Mouse (Mus musculus) liver, embryonic 13.5 days (tissue): Measurements from ENCODE around the gene Gart. TPM values are rescaled to one million over a fixed set of nuclear protein-coding genes. Genes with fewer than 3 reads are reported as not detected.
A peak's percentile ranks its signal among the peaks of the same experiment; 100 is the strongest.

Source experiments
- ATAC-seq: fragments of 200-750 bp; cut with Nextera tagmentation; 2 replicates; pipeline ENCODE4 v1.8.0; 2017; ENCODE audit warnings: low read depth, mild to moderate bottlenecking, moderate number of reproducible peaks, moderate library complexity
- DNase-seq: peaks from one replicate; pipeline ENCODE4 v3.0.0; 2022
- H3K27ac ChIP-seq: fragments of 300-500 bp; sonication (generic); 2 replicates; pipeline ENCODE4 v1.5.1; 2015; ENCODE audit warnings: moderate library complexity, mild to moderate bottlenecking, inconsistent platforms
- H3K27me3 ChIP-seq: fragments of 300-500 bp; sonication (generic); 2 replicates; pipeline ENCODE4 v1.6.1; 2015; ENCODE audit warnings: mild to moderate bottlenecking, inconsistent platforms
- H3K36me3 ChIP-seq: fragments of 300-500 bp; sonication (generic); 2 replicates; pipeline ENCODE4 v1.6.1; 2015; ENCODE audit warnings: mild to moderate bottlenecking, inconsistent platforms
- H3K4me1 ChIP-seq: fragments of 300-500 bp; sonication (generic); replicated peaks from 2 replicates; pipeline ENCODE4 v1.6.1; 2015; ENCODE audit warnings: inconsistent platforms
- H3K4me2 ChIP-seq: fragments of 300-500 bp; sonication (generic); 2 replicates; pipeline ENCODE4 v1.6.1; 2015; ENCODE audit warnings: inconsistent platforms, mild to moderate bottlenecking, moderate library complexity
- H3K4me3 ChIP-seq: fragments of 300-500 bp; sonication (generic); replicated peaks from 2 replicates; pipeline ENCODE4 v1.5.1; 2015; ENCODE audit warnings: mild to moderate bottlenecking, inconsistent platforms
- H3K9ac ChIP-seq: fragments of 300-500 bp; sonication (generic); 2 replicates; pipeline ENCODE4 v1.6.1; 2015; ENCODE audit warnings: mild to moderate bottlenecking, inconsistent platforms
- H3K9me3 ChIP-seq: fragments of 300-500 bp; sonication (generic); replicated peaks from 2 replicates; pipeline ENCODE4 v1.6.1; 2016; ENCODE audit warnings: inconsistent platforms
- WGBS: fragments of 180-500 bp; shearing (Covaris S2); methylation state at CpG from one replicate; pipeline ENCODE4 v1.1.7; 2015; ENCODE audit not compliant: insufficient replicate concordance; 5-methylcytosine and 5-hydroxymethylcytosine counted together
- polyA plus RNA-seq: library from polyadenylated mRNA; unstranded; fragments of >200 nt; fragmentation: Nextera tagmentation; extraction: Ambion mirVana; gene quantifications from 2 replicates; pipeline ENCODE4 v1.2.1, GENCODE M21; 2015

Gart gene
- polyA plus RNA-seq, 1 experiment from 2014 or later: 116 TPM

DNA sequence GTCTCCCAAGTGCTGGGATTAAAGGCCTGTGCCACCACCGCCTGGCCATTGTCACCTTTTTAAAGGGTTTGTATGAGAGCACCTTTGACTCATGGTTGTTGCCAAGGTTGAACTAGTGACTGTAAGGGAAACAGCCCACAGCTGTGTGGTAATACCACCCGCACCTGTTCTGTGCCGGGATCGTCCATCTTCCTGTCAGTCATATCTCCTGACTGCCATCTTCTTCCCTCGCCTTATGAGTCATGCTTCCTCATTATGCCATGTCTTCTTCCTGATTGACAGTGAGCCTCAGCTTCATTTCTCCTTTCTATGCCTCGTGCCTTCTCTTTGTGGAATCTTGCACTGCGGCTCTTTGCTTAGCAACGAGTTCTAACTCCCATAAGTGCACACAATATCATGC is 39.8 kb downstream of the Gart start:
- no peak overlapping the region for H3K4me2 ChIP-seq
- ATAC-seq (no peak), DNase-seq (no peak)
- H3K27ac ChIP-seq: no peak overlapping the region
- H3K4me3 ChIP-seq: no peak overlapping the region
- no peaks in the 10 kb centered on the region for H3K9me3 ChIP-seq
- no peaks in the 10 kb centered on the region for H3K4me1 ChIP-seq
- H3K27me3 ChIP-seq: peaks cover 2% of the 10 kb centered on the region; the same call in 1 of the 2 replicates
- 51% methylated on average over 8 of the region's 8 CpGs for WGBS
- no peak overlapping the region for H3K9ac ChIP-seq
- H3K36me3 ChIP-seq: no peaks in the 10 kb centered on the region

DNA sequence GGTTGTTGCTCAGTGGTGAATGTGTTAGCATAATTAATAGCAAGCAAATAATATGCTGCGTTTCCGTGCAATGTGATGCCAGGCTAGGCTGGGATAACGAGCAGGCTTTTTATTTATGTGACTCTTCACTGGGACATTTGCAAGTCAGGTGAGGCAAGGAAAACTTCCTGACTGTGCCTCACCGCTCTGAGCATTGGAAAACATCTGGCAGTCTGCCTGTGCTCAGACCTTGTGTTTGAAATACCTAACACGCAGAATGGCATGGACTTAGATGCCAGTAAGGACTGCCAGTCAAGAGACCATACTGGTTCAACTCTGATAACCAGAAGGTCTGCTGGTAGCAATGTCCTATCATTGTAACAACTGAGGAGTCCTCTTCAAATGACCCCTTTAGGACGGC is 41.6 kb downstream of the Gart start:
- peaks cover 14% of the 10 kb centered on the region; the same call in 1 of the 2 replicates for H3K27me3 ChIP-seq
- ATAC-seq: no peak
- no peak overlapping the region for H3K9ac ChIP-seq
- H3K27ac ChIP-seq: no peak overlapping the region
- WGBS: 78% methylated on average over 6 of the region's 6 CpGs
- no peak overlapping the region for H3K4me3 ChIP-seq
- H3K4me1 ChIP-seq: no peaks in the 10 kb centered on the region; the same call in 1 of the 2 replicates
- no peak for DNase-seq
- H3K36me3 ChIP-seq: no peaks in the 10 kb centered on the region
- H3K9me3 ChIP-seq: no peaks in the 10 kb centered on the region
- H3K4me2 ChIP-seq: no peak overlapping the region

DNA sequence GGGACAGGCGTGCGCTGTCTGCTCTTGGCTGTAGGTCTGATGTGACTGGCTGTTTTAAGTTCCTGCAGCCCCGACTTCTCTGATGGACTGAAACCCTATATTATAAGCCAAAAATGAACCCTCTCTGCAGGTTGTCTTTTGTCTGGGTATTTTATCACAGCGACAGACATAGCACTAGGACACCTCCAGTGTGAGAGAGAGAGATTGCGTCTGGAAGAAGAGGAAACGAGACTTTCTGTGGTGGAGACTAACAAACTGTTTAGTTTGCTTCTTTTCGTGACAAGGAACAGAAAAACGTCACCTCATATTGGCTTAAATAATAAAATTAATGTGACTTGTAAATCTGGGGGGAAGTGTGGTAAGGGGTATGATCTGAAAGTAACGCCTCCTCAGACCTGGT is 45.1 kb downstream of the Gart start:
- no peak overlapping the region for H3K27ac ChIP-seq
- no peaks in the 10 kb centered on the region for H3K9me3 ChIP-seq
- DNase-seq (no peak), ATAC-seq (no peak)
- peaks cover 33% of the 10 kb centered on the region for H3K27me3 ChIP-seq
- H3K36me3 ChIP-seq: no peaks in the 10 kb centered on the region
- WGBS: 60% methylated on average over 9 of the region's 9 CpGs
- peaks cover 11% of the 10 kb centered on the region for H3K4me1 ChIP-seq
- no peak overlapping the region for H3K9ac ChIP-seq
- H3K4me3 ChIP-seq: no peak overlapping the region
- no peak overlapping the region for H3K4me2 ChIP-seq

DNA sequence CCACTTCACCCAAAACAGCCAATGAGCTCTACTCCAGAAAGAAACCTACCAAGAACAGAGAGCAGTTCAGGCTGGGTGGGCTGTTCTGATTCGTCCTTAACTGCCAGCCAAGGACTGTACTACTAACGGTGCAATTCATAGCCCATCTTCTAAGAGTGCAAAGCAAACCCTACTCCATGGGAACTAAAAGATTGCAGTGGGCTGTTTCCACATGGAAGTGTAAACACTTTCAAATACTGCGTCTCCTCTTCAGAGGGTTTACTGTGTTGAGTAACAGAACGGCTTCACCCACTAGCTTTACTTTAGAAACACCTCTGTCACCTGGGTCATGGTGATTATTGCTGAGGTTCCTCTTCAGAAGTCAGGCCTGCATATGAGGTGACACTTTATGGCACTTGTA is 45.7 kb downstream of the Gart start:
- no peak for DNase-seq
- no peak for ATAC-seq
- Histone ChIP-seq H3K4me1 (peaks cover 18% of the 10 kb centered on the region), H3K27ac (no peak overlapping the region), H3K9me3 (no peaks in the 10 kb centered on the region), H3K4me2 (no peak overlapping the region), H3K4me3 (no peak overlapping the region), H3K9ac (no peak overlapping the region), H3K36me3 (no peaks in the 10 kb centered on the region), H3K27me3 (peaks cover 36% of the 10 kb centered on the region)
- WGBS: 56% methylated on average over 4 of the region's 4 CpGs

DNA sequence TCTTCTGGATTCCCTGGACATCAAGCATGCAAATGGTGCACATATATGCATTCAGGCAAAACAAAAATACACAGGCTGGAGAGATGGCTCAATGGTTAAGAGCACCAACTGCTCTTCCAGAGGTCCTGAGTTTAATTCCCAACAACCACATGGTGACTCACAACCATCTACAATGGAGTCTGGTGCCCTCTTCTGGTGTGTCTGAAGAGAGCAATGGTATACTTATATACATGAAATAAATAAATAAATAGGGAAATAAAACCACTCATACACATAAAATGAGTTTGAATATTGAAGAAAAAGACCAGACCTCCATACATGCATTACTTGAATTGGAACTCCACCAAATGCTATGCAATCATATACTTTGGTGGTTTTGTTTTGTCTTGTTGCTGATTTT is 47.5 kb downstream of the Gart start:
- Histone ChIP-seq H3K9me3 (no peaks in the 10 kb centered on the region), H3K4me2 (no peak overlapping the region), H3K4me3 (no peak overlapping the region), H3K27ac (no peak overlapping the region), H3K9ac (no peak overlapping the region), H3K27me3 (peaks cover 45% of the 10 kb centered on the region), H3K36me3 (no peaks in the 10 kb centered on the region), H3K4me1 (peaks cover 19% of the 10 kb centered on the region)
- ATAC-seq (no peak), DNase-seq (no peak)

DNA sequence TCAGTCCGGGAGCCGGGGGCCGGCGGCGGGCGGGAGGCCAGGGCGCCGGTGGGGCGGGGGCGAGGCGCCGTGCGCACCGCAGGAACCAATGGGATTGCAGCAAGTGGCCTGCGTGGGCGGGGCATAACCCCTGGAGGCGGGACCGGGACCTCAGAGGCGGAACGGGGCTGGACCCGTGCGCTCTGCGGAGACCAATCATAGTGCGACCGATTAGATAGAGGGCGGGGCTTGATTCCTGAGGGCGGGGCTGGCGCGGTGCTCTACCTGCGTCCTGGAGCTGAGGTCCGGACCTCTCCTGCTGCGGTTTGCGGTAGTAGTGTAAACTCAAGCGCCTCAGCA is 49.1 kb downstream of the Gart start, which contains the start of gene Tmem50b:
Tmem50b (minus strand) TSS at position 129 of the 339 bp plus-strand sequence.
- H3K36me3 ChIP-seq: no peaks in the 10 kb centered on the region
- peaks cover 27% of the 10 kb centered on the region for H3K4me1 ChIP-seq
- H3K9me3 ChIP-seq: no peaks in the 10 kb centered on the region
- no peak within 1 kb of the TSS; the same call in none of the 2 replicates for H3K27ac ChIP-seq
- H3K27me3 ChIP-seq: peaks cover 45% of the 10 kb centered on the region
- ATAC-seq: peak; percentile 98
- DNase-seq: peak; percentile 99
- WGBS: under 1% methylated on average over 33 of the region's 34 CpGs
- peak within 1 kb of the TSS; percentile 77 for H3K4me3 ChIP-seq
- peak within 1 kb of the TSS; percentile 80 for H3K9ac ChIP-seq
- peak within 1 kb of the TSS; percentile 100 for H3K4me2 ChIP-seq

DNA sequence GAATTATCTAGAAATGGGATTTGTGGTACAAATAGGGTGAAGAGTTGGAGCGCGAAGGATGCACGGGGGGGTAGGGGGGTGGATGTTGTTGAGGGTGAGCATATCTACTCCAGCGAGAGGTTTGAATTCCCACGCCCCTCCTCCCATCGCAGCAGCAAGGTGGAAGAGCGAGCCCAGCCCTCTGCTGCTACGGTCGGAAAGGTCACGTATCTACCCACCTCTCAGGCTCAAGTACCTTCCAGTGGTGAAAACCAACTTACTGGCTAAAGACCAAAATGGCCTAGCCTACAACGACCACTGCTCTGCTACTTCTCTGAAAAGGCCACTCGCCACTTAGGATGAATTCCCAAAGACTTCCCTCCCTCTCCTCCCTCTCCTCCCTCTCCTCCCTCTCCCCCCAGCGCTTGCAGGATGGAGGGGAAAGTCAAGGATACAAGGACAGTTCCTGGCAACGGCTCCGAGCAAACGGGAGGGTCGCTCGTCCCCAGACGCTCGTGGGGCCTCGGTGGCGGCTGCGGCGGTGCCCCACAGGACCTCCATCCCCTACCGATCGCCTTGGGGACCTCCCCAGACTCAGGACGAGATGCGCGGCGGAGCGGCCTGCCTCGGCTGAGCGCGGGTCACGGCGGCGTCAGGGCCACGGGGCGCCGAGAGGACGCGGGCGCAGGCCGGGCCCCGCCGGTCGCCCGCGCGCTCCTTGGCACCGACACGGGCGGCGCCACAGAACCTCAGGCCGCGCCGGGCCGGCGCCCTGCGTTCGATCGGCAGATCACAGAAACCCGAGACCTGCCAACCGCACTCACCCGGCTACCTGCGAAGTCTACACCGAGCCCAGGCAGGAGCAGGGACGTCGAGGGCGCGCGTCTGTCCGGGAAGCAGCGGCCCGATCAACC is 49.7 kb downstream of the Gart start:
- Histone ChIP-seq H3K4me1 (peaks cover 31% of the 10 kb centered on the region), H3K27ac (no peak overlapping the region; the same call in 1 of the 2 replicates), H3K4me2 (peak overlapping the region; percentile 100), H3K4me3 (peak overlapping the region; percentile 77), H3K27me3 (peaks cover 43% of the 10 kb centered on the region), H3K9ac (peak overlapping the region; percentile 80), H3K36me3 (no peaks in the 10 kb centered on the region), H3K9me3 (no peaks in the 10 kb centered on the region)
- ATAC-seq: peak; percentile 64
- DNase-seq: peak; percentile 13
- WGBS: under 1% methylated on average over 72 of the region's 75 CpGs

DNA sequence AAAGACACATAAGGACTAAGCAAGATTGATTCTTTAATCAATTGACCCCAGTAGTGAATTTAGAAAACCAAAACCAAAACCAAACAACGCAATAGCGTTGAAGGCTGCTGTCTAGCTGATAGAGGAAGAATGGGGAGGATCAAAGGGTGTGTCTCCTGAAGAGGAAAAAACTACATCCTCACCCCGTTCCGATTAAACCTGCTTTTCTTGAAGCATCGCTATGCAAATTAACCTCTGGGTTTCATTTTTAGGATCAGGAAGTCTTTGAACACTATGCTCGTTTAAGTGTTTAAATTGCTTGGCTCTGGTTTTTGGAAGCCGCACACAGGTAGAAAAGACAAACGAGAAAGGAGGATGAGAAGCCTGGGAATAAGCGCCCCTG is 50.4 kb downstream of the Gart start:
- H3K27ac ChIP-seq: no peak overlapping the region
- H3K9me3 ChIP-seq: no peaks in the 10 kb centered on the region
- H3K9ac ChIP-seq: peak overlapping the region; percentile 80
- 12% methylated on average over 9 of the region's 9 CpGs for WGBS
- H3K36me3 ChIP-seq: no peaks in the 10 kb centered on the region
- H3K27me3 ChIP-seq: peaks cover 37% of the 10 kb centered on the region
- H3K4me1 ChIP-seq: peaks cover 31% of the 10 kb centered on the region
- no peak for ATAC-seq
- peak overlapping the region; percentile 100 for H3K4me2 ChIP-seq
- H3K4me3 ChIP-seq: peak overlapping the region; percentile 77
- DNase-seq: no peak

DNA sequence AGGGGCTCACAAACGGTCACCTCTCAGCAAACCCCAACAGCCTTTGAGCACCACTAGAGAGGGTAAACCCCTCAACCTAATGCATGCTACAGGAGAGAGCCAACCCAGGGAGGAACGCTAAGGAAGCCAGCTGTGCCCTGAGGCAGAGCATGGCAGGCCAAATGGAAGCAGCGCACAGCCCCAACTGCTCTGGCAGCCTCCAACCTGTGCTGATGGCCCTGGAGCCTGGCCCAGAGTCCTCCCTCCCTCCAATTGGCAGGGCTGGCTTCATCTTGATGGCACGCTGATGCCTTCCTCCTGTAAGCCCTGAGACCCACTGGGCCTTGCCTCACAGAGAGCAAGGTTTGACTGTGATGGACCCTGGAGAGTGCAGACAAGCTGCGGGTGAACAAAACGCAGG is 51.7 kb downstream of the Gart start:
- no peak overlapping the region for H3K4me2 ChIP-seq
- H3K4me3 ChIP-seq: no peak overlapping the region
- ATAC-seq (no peak), DNase-seq (no peak)
- H3K27ac ChIP-seq: no peak overlapping the region
- H3K9ac ChIP-seq: no peak overlapping the region
- peaks cover 30% of the 10 kb centered on the region for H3K27me3 ChIP-seq
- peaks cover 31% of the 10 kb centered on the region for H3K4me1 ChIP-seq
- no peaks in the 10 kb centered on the region for H3K36me3 ChIP-seq
- 78% methylated on average over 6 of the region's 6 CpGs for WGBS
- no peaks in the 10 kb centered on the region for H3K9me3 ChIP-seq

- DNase-seq: no peak
- Histone ChIP-seq H3K9me3 (no peaks in the 10 kb centered on the region), H3K9ac (no peak overlapping the region), H3K27ac (no peak overlapping the region), H3K27me3 (peaks cover 19% of the 10 kb centered on the region), H3K4me3 (no peak overlapping the region), H3K4me2 (no peak overlapping the region), H3K36me3 (no peaks in the 10 kb centered on the region), H3K4me1 (peaks cover 31% of the 10 kb centered on the region)
- 60% methylated on average over 3 of the region's 3 CpGs for WGBS
- no peak for ATAC-seq
These were observed 53.5 kb downstream of the Gart start for GRCm38 (mm10) chr16:91593262-91593661.

GRCm38 (mm10) chr16:91592162-91592561 is 54.6 kb downstream of the Gart start:
- peaks cover 30% of the 10 kb centered on the region for H3K4me1 ChIP-seq
- ATAC-seq (no peak), DNase-seq (no peak)
- no peak overlapping the region for H3K4me2 ChIP-seq
- H3K36me3 ChIP-seq: no peaks in the 10 kb centered on the region
- no peak overlapping the region for H3K27ac ChIP-seq
- no peaks in the 10 kb centered on the region for H3K9me3 ChIP-seq
- peaks cover 16% of the 10 kb centered on the region for H3K27me3 ChIP-seq
- H3K4me3 ChIP-seq: no peak overlapping the region
- 42% methylated on average over 8 of the region's 8 CpGs for whole genome bisulfite sequencing
- H3K9ac ChIP-seq: no peak overlapping the region

DNA sequence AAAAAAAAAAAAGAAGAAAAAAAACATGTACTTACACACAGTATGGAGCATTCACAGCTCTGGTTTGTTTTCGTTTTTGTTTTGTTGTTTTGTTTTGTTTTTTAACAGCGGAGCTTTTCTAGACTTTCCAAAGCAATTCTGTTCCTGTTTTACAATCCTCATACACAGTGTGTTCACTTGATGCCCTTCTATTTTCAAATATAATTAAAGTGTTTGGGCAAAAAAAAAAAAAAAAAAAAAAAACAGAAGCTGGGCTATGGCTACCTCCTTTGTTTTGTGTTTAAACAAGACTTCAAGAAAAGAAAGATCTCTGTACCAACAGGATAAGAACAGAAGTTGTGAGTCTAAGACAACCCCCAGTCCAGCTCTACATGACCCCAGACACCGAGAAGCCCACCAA is 58.0 kb downstream of the Gart start:
- Histone ChIP-seq H3K36me3 (no peaks in the 10 kb centered on the region), H3K9me3 (no peaks in the 10 kb centered on the region), H3K27me3 (no peaks in the 10 kb centered on the region), H3K4me2 (no peak overlapping the region), H3K4me1 (peaks cover 18% of the 10 kb centered on the region), H3K4me3 (no peak overlapping the region), H3K27ac (no peak overlapping the region), H3K9ac (no peak overlapping the region)
- no peak for DNase-seq
- WGBS: 69% methylated on average over 3 of the region's 3 CpGs
- no peak for ATAC-seq
